Mouse (Mus musculus) lung, postnatal 36 days (tissue): ENCODE data around the gene Dpyd.

Experiments
- DNase-seq: peaks from one replicate; pipeline ENCODE4 v3.0.0; 2022; ENCODE audit warnings: mixed read lengths

Dpyd gene

GRCm38 (mm10) chr3:118676052-118676777 is 114.3 kb downstream of the Dpyd start:
- no peak for DNase-seq

GRCm38 (mm10) chr3:118680803-118681202 is 118.9 kb downstream of the Dpyd start:
- peak; percentile 41 for DNase-seq

GRCm38 (mm10) chr3:118750269-118750668 is 188.3 kb downstream of the Dpyd start:
- DNase-seq, result no peak

GRCm38 (mm10) chr3:118753623-118754022 is 191.7 kb downstream of the Dpyd start:
- DNase-seq, result peak; percentile 4

GRCm38 (mm10) chr3:118756099-118756498 is 194.2 kb downstream of the Dpyd start:
- no peak for DNase-seq

GRCm38 (mm10) chr3:118812885-118813284 is 251.0 kb downstream of the Dpyd start:
- no peak for DNase-seq

GRCm38 (mm10) chr3:118850613-118851527 is 288.9 kb downstream of the Dpyd start:
- no peak for DNase-seq

GRCm38 (mm10) chr3:118852711-118853110 is 290.8 kb downstream of the Dpyd start:
- DNase-seq, result no peak

GRCm38 (mm10) chr3:118855411-118855810 is 293.5 kb downstream of the Dpyd start:
- no peak for DNase-seq

- peak; percentile 76 for DNase-seq
Measured at GRCm38 (mm10) chr3:118869113-118870107, 307.5 kb downstream of the Dpyd start.

- no peak for DNase-seq
Measured at GRCm38 (mm10) chr3:118875871-118876270, 313.9 kb downstream of the Dpyd start.

GRCm38 (mm10) chr3:118899036-118899435 is 337.1 kb downstream of the Dpyd start:
- no peak for DNase-seq

GRCm38 (mm10) chr3:118991312-118991711 is 429.4 kb downstream of the Dpyd start:
- DNase-seq, result no peak

- no peak for DNase-seq
Measured at GRCm38 (mm10) chr3:118991793-118992192, 429.9 kb downstream of the Dpyd start.

GRCm38 (mm10) chr3:119021255-119021654 is 459.3 kb downstream of the Dpyd start:
- no peak for DNase-seq

- no peak for DNase-seq
Measured at GRCm38 (mm10) chr3:119042611-119043010, 480.7 kb downstream of the Dpyd start.

- no peak for DNase-seq
Measured at GRCm38 (mm10) chr3:119056144-119056543, 494.2 kb downstream of the Dpyd start.

- no peak for DNase-seq
Measured at GRCm38 (mm10) chr3:119063214-119063613, 501.3 kb downstream of the Dpyd start.

- no peak for DNase-seq
Measured at GRCm38 (mm10) chr3:119063642-119064041, 501.7 kb downstream of the Dpyd start.

GRCm38 (mm10) chr3:119064746-119065145 is 502.8 kb downstream of the Dpyd start:
- no peak for DNase-seq

- no peak for DNase-seq
Measured at GRCm38 (mm10) chr3:119067221-119067620, 505.3 kb downstream of the Dpyd start.

- DNase-seq, result no peak
Measured at GRCm38 (mm10) chr3:119086618-119087017, 524.7 kb downstream of the Dpyd start.
